Mouse (Mus musculus) frontal cortex, adult (tissue): ENCODE measurements at regions not wholly inside any gene's neighbourhood (a gene's known extent, or its start where the extent isn't known, plus 50 kb on each side); places are given as distances from the start of the nearest gene placed in this dataset.

ENCODE experiments used
- ATAC-seq: cut with Nextera tagmentation; 2 replicates; pipeline ENCODE4 v1.9.2; 2017; ENCODE audit warnings: mild to moderate bottlenecking, moderate library complexity, mixed read lengths; ENCODE audit not compliant: low TSS enrichment

DNA sequence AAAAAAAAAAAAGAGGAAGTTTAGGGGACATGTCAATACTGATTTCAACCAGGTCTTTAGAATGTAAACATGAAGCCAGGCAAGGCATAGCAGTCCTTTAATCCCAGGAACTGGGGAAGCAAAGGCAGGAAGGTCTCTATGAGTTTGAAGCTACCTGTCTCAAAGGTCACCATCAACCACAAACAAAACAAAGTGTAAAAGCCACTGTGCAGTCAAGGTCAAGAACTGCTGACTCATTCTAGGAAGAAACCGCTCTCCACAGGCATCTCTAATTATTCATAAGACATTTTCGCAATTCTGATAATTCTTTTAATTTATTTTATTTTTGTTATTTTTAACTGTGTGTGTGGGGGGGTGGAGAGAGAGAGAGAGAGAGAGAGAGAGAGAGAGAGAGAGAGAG lies 364.0 kb downstream of the Cntnap4 start:
- ATAC-seq: no peak

DNA sequence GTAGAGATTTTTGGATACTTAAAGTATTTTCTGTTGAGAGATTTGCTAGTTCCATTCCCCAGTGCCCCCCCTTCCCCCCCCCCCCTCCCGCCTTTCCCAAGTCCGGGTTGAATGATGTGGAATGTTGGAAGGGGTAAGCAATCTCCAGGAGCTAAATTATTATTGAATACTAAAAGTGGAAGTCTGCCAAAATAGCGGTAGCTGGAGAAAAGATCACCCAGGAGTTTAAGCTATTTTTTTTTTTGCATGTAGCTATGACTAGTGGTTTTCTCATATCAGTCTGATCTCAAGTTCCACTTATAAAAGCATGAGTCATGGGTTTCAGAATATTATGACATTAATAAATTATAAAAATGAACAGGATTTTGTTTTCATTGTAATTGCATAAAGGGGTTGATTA lies 365.6 kb downstream of the Cntnap4 start:
- no peak for ATAC-seq

DNA sequence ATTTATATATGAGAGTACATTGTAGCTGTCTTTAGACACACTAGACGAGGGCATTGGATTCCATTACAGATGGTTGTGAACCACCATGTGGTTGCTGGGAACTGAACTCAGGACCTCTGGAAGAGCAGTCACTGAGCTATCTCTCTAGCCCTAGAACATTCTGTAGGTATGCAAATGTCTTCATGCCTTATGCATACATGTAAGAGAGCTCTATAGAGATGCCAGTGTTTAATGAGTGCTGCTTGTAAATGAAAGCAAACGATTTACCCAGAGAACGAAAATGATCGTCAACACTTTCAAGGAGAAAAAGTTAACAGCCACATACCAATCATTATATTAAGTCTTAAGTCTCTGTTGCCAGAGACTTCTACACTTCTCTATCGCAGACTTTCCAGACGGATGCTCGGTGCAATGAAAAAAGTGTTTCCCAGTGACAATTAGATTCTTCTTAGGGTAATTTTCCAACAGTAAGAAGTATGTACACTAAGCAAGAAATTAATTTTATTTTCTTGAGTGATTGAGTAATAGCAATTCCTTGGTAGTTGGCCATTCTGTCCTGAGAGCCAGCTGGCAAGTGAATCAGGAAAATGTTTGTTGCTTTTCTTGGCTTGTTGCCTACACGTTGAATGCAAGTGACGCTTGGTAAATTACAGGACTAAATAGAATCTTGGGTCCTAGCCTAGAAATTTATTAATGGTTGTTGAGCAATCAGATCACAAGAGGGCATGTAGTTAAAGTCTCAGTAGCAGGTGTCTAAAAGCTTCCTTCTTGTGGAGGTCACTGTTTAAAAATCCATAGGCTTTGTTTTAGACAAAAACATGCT lies 366.3 kb downstream of the Cntnap4 start:
- no peak for ATAC-seq

DNA sequence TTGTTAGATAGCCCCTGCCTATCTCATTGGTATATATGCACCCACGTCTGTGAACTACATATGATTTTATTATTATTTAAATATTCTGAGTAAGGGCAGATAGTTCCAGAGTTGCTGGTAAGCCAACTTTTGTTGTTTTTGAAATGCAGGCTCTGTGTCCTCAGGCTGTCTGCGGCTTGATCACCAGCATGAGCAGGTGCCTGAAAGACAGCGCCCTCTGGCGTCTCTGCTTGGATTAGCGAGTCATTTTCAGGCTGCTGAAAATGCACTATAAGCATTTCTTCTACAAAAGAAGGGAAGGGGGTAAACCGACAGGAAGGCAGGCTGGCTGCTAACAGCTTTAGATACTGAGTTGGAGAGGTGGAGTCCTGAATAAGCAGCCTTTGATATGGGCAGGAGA lies 402.6 kb downstream of the Cntnap4 start:
- peak; percentile 87 for ATAC-seq

DNA sequence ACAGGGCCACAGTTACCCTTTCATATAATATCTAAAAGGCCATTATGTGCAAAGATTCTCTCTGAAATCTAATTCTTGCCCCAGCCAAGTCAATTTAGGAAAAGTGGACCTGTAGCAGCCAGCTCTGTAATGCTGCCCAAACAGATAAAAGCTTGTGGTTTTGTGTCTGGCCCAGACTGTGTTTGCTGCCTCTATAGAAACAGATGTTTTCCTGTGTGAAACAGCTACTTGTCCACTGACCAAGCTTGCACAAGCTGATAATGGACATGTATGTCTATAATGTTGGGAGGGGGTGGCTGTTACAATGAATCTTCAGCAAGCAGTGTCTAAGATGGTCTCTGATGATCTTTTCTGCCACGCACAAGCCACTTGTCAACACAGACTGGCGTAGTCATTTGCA lies 405.9 kb downstream of the Cntnap4 start:
- ATAC-seq: no peak

DNA sequence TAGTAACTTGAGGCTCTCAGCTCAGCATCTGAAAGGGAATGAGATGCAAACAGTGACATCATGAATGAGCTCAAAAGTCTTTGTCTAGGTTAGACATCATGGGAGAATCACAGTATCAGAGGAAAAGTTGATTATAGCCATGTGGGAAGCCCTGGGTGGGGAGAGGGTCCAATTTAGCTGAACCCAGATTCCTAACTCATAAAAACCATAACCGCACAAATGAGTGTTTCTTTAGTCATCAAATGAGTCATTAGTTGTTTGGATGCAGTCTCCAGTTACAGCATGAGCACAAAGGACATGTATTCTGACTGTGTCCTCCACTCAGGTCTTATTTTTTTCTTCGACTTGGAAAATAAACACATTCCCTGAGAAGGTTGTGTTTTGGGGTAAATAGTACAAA lies 406.5 kb downstream of the Cntnap4 start:
- no peak for ATAC-seq

DNA sequence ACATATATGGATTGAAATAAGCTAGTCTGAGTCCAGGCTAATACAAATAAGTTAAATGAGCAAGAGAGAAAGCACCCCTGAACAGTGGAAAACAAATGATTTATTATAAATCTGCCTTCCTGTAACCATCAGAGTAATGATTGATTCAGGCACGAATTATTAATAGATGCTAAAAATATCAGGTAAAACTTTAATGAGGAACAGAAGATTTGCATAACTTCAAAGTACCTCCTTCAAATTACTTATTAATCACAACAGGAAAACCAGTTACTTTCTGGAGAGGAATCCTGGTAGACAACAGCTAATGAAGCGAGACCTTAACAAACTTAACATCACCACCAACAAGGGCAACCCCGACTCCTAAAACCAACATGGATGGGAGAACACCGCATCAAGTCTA lies 423.9 kb downstream of the Cntnap4 start:
- no peak for ATAC-seq

DNA sequence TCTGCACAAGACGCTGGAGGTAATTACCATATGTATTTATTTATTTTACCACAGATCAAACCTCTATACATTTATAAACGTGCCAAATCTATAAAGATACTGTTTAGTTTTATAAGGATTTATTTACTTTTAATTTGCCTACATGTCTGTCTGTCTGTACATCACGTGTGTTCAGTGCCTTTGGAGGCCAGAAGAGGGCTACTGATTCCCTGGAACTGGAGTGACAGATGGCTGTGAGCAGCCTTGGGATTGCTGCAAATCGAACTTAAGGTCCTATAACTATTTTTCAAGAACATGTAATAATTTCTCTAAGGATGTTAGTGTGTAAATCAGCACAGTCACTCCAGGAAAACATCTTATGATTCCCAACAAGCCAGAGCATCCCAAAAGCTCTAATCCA lies 437.5 kb downstream of the Cntnap4 start:
- ATAC-seq: no peak

DNA sequence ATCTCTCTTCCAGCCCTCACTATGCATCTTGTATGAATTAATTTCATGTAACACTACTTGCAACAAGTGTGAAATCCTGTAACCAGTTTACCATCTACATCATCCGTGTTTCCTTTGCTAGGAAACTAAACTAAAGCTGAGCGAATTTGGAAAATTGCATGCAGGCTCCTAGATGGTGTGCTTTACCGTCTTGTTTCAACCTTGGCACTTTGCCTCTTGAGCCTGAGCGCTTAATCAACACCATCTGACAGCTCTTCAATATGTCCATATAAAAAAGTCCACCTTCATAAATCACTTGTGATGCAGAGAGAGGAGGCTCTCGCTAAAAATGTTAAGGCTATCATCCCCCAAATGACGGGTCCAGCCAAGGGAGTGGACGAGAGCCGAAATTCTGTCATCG lies 459.0 kb downstream of the Cntnap4 start:
- no peak for ATAC-seq

DNA sequence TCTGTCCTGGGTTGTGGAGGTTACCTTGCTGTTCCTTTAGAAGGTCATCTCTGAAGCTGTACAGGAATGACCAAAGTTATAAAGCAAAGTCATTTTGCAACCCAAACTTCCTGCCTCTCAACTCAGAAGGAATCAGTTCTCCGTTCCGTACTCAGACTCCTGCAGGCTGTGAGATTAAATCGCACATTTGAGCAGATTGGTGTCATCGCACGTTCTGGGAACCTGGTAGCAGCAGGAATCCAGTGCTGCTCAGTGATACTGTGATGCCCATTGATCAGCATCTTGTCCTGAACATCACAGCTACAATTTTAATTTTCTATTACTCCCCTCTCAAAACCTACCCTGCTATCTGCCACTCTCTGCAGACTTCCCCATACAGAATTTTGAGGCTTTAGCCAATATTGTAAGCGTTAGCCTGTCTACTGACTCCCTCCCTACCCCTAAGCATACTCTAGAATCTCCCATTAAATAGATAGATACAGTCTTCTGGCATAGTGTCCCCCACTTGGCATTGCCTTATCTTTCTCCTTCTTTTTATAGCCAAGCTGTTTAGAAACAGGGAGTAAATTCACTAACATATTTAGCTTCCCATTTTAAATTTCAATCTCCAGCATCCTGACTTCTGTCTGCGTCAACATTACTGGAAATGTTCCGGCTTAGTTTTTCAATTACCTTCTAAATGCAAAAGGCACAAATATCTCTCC lies 482.1 kb downstream of the Cntnap4 start:
- ATAC-seq: peak; percentile 67

DNA sequence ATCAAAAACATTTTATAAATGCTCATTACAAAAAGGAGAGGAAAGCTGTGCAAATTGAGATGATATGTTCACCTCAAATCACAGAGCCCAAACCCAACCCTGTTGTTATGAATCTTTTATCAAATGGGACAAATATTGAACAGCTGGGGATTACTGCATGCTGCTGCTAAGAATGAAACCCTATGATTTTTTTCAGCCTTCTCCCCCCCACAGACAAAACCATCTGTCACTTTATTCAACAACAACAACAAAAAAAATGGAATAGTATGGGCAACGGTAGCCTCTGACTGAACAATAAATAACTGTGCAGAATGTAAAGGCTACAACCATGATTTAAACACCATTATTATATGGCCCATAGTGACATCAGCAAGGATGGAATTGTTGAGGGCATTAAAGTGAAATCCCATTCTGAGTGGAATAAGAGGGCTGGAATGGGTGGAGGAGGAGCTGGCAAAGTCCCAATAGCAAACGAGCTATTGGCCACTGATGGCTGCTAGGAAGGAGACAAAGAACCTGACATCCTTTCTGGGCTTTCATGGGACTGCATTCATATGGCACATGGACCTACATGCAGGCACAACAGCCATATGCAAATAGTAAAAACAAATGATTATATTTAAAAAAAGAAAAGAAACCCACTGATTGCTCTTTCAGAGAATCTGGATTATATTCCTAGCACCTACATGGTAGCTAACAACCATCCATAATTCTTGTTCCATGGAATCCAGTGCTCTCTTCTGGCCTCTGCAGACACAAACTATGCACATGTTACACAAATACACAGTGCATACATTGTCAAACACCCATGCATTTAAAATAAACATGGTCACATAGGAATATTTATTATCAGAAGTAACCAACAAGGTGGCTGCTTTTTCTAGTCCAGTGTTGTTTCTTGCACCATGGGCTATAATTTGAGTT lies 495.7 kb downstream of the Cntnap4 start:
- no peak for ATAC-seq

DNA sequence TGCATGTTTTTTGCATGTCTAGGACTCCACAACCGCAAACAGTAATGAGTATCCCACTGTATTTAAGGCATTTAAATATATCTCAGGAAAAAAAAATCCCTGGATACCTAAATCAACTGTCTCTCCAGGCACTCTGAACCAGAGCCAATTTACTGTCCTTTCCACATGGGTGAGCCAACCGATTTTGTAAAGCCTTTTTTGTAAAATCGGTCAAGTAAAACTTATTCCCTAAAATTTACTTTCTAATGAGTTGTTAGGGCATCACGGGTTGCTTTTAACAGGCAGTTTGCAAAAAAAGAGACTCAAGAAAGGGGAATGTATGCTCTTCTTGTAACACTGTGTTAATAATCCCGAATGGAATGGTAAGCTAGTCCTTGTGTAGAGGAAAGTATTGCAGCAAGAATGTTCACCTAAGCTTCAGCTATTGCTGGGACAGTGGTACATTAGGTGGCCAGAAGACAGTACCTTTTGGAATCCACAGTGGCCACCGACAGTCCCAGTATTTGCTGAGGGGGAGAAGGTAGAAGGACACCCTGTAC lies 496.4 kb downstream of the Cntnap4 start:
- no peak for ATAC-seq

DNA sequence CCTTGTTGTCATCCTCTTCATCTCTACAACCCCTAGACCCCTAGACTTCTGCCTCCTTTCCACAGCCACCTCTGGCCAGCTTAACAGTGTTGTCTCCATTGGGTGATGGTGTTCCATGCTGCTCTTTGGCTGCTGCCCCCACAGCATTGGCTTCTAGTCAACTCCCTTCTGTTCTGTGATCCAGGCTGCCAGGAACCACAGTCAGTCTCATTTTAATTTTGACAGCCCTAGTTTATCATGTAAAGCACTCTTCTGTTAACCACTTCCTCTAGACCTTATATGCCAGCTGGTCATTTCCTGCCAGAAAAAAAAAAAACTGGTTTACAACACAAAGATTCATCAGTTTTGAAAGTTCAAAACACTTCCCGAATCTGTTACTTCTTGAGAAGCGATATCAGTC lies 514.1 kb downstream of the Cntnap4 start:
- ATAC-seq: no peak

DNA sequence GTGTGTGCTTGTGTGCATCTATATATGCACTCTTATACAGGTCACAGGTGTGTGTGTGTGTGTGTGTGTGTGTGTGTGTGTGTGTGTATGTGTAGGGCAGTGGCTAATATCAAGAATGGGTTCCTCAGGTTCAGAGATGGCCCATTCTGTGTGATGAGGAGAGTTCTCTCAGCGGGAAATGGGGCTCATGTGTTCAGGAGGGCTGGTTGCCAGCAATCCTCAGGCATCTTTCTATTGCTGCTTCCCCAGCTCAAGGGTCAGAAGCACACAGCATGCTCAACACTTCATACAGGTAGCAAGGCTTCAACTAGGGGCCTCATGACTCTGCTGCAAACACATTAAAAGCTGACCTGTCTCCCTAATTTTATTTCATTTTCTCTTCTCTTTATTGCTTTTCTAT lies 517.7 kb downstream of the Cntnap4 start:
- ATAC-seq: no peak

DNA sequence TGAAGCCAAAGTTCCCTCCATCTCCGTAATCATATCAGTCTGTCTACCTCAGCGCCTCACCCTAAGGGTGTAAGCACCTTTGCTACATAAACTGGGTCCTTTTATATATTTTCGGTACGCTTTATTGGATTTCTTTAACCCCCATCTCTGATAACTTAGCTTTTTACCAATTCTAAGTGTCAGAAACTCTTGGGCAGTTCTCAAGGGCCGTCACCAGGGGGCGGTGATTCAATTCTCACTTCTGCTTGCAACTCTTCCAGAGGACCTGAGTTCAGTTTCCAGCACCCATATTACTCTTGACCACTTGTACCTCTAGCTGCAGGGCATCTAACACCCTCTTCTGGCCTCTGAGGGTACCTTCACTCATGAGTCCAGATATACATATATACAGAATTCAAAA lies 523.7 kb upstream of the Mon1b start:
- no peak for ATAC-seq

DNA sequence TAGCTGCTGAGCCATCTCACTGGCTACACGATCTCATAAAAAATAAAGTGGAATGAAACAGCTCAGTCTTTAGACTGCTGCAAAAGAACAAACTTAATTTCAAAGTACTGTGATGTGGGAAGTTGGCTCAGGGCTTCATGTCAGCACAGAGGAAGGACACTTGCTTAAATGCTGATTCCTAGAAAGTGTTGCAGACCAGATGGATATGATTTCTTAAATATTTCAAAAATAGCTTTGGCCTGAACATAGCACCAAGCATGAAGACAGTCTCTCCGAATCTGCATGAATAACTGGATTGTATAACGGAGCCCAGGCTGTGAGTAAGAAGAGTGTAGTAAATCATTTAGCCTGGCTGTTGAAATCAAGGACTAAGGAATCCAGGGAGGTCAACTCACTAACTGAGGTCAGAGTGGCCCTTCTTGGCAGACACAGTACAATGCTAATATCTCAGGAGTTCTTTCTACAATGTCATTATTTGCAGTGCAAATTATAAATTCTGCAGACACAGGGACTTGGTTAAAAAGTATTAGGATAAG lies 521.2 kb upstream of the Mon1b start:
- ATAC-seq: peak; percentile 99

DNA sequence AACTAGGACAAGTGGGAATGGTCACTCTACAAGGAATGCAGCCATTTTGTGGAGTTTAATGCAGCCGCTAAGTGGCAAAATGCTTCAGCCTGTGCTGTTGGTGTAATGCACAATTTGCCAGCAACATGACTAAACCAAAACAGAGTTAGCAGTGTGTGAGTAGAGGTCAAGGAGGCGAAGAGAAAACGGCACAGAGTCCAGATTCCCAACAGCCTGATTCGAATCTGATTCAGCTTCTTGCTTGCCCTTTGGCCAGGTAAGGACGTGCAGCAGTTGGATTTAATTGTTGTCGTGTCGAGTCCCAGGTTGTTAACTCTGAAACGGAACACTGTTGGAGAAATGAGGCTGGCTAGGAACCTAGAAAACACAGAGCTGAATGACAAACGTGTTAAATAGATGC lies 518.1 kb upstream of the Mon1b start:
- no peak for ATAC-seq

DNA sequence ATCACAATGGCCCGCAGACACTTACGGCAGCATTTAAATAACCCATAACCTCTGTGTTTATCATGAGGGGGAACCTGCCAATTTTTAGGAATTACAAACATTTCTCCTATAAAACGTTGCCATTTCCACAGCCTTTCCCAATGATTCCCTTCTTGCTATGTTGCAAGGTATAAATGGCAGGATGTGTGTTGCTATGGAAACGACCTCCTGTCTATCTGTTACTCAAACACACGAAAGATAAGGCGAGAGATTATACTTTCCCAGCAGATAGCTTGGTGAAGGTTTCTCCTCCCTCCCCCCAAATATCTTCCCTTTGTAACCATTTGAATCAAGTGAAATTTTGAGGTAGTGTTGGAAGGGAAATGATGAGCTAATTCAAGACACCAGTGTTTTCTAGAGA lies 509.8 kb upstream of the Mon1b start:
- no peak for ATAC-seq

DNA sequence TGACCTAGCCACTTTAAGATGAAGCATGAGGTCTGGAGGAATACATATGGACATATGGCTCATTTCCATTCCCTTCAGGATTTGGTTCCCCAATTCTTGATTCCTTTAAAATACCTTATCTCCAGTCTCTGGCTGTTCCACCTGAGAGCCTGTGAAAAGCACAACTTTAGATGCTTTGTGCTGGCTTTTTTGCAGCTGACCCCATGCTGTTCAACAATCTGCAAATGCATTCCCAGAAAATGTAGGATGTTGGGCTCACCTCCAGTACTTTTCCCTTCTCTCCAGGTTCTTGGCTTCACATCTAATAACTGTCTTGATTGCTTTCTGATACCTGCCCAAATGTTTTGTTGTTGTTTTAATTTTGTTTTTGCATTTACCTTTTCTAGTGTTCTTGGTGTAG lies 498.0 kb upstream of the Mon1b start:
- no peak for ATAC-seq

DNA sequence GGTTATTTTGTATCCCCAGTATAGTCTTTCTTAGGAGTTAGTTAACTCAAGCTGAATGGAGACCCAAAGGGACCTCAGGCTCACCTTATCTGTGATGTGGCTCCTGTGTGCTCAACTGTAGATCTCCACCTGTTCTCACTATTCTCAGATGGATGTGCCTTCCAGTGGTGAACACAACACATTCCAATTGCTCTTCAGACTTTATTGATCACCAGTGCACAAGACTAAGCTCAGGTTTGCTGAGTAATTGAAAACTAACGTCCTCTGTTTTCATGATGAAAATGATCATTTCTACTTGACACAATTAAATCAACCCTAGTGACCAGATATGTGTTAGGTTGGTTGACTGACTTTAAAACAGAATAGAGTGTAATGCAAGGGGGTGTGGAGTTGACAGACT lies 495.4 kb upstream of the Mon1b start:
- no peak for ATAC-seq

DNA sequence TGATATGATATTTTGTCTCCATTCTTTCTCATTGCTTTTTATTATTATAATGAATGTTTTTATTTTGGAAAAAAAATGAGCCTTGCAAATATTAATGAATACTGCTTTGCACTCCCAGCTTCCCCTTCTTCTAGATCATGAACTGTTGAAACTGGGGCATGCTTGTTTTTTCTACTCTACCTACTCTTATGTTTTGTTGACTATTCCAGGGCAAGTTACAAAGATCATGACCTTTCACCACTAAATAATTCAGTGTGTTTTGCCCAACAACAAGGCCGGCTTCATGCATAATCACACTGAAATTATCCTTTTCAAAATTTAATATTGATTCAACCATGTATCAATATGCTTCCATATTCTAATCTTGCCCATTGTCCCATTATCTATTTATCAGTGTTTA lies 494.3 kb upstream of the Mon1b start:
- no peak for ATAC-seq

DNA sequence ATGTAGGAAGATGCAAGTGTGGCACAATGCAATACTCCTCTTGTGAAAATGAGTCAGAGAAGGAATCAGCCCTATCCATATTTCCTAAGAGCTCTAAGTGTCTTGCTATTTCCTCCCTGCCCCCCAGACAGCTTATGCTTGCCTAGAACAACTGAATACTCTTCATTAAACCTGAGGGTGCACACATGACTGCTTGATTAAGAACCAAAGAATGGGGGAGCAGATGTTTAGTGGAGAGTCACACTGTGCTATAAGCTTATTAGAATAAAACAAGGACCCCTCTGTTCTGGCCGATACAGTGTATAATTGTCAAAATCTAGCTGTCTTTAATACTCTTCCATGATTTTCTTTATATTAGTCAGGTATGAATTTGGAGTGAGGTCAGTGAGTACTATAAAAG lies 458.8 kb upstream of the Mon1b start:
- ATAC-seq: no peak
